Mouse (Mus musculus) left cerebral cortex, postnatal 25 days (tissue): ENCODE measurements around the gene Vsx1. TPM values are rescaled to one million over a fixed set of nuclear protein-coding genes. Genes with fewer than 3 reads are reported as not detected.

ENCODE experiments used
- DNase-seq, 2 experiments: peaks; one replicate each; pipeline ENCODE4 v3.0.0; 2022; ENCODE audit warnings: low spot score in 2 of 2, mixed read lengths in 1 of 2
- intact Hi-C: fragments of 180-260 bp; cut with DNase I; formaldehyde crosslinking; loops from one replicate; pipeline ENCODE4 v1.15.1; 2025
- total RNA-seq, 2 experiments: library from RNA; stranded (reverse); gene quantifications; 2 replicates each; pipeline ENCODE4 v1.2.3; 2021

The Vsx1 gene
- total RNA-seq, 2 experiments from 2014 or later = not detected

DNA sequence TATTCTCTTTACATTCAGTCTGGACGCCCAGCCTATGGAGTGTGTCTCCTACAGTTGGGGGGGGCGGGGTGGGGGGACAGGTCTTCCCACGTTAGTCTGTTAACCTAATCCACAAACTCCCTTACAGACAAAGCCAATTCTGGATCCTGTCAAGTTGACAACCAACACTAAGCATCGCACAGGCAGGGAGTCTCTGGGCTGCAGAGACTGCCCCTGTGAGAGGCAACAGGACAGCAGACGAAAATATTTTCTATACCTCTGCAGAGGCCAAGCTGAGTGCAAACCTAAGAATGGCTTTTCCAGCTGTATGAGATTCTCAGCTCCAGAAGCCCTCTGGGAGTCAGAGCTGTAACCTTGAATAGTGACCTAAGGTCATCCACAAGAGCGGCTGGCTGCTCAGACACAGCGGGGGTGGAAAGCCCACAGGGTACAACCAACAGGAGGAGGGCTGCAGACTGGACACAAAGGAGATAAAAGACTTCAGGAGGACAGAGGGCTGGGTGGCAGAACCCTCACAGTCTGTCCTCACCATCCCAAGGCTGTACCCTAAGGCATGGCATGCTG is 38.6 kb downstream of the Vsx1 start:
- no peak for DNase-seq
- intact Hi-C loops = no loop called here

DNA sequence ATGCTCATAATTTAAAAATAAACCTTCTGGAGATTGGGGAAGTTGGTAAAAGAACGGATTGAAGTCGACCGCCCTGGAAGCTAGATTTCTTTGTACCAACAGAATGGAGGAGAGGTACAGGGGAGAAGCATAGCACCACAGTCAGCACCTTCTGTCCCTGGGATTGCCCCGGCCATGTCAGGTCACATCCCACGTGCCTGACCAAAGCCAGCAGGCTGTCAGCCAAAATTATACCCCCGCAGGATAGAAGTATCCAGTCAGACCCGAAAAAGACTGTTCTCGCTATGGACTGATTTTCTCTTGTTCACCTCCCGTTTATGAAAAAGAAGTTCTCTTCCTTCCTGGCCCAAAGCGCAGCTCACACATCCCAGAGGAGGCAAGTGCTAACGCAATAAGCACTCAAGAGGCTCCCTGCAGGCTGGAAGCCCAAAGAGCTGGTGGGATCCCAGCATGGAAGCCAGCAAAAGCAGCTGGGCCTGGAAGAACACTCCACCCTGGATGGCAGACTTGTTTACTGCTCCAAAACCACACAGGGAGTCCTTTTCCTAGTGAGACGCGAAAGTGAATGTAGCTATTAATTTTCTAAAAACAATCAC is 40.8 kb downstream of the Vsx1 start:
- intact Hi-C loops = no loop called here
- DNase-seq = no peak

- intact Hi-C loops = no loop called here
- DNase-seq = no peak
Measured at GRCm38 (mm10) chr2:150647681-150648299, 41.4 kb downstream of the Vsx1 start.

DNA sequence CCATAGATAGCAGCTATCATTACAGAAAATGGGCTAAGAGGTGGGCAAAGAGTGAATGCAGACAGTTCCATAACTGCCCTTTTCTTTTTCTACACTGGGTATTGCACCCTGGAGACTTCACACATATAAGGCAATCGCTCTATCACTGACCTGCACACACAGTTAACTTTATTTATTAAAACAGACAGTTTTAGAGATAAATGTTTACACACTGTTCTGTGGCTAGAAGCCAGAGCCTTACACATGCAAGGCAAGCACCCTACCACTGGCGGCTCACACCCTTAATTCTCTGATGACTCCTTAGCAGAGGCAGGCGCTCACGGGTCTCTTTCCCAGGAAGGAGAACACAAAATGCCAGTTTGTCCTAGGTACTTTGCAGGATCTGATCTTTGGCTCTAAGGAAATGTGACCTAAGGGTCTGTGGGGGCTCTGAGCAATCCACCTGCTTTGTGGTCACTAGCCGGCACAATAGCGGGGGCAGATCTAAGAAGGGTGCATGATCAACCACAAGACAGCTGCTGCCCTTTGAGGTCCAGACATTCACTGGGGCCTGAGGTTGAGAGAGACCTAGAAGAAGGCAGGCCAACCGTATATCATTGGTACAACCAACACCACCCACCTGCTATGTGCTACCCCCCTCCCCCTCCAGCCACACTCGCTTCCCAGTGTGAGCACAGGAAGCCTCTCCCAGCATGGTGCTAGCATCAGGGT is 42.6 kb downstream of the Vsx1 start:
- intact Hi-C loops = no loop called here
- no peak for DNase-seq

GRCm38 (mm10) chr2:150645225-150645624 is 43.9 kb downstream of the Vsx1 start:
- no peak for DNase-seq
- intact Hi-C loops = no loop called here

GRCm38 (mm10) chr2:150643726-150644415 is 45.3 kb downstream of the Vsx1 start:
- intact Hi-C loops = no loop called here
- DNase-seq = peak; percentile 54 to 84

DNA sequence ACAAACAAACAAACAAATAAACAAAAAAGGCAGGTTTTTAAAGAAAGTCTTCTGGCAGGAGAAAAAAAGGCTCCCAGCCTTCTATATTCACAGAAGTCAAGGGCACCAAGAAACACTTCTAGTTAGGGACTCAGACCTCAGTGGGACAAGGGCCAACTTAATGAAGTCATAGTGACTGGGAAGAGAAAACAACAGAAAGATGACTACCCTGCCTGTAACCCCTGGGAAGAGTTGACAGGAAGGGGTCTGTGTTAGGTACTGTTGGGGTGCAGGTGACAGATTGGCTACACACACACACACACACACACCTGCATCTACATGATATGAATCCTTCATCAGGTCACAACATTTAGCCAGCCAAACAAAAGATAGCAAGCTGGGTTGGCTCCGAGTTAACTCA is 46.0 kb downstream of the Vsx1 start:
- intact Hi-C loops = no loop called here
- DNase-seq = no peak

GRCm38 (mm10) chr2:150638370-150638733 is 50.8 kb downstream of the Vsx1 start:
- DNase-seq = no peak
- intact Hi-C loops = loop anchor here (1.0 kb wide), 1 partner anchor 11 kb away; no protein-coding TSS in a partner anchor

DNA sequence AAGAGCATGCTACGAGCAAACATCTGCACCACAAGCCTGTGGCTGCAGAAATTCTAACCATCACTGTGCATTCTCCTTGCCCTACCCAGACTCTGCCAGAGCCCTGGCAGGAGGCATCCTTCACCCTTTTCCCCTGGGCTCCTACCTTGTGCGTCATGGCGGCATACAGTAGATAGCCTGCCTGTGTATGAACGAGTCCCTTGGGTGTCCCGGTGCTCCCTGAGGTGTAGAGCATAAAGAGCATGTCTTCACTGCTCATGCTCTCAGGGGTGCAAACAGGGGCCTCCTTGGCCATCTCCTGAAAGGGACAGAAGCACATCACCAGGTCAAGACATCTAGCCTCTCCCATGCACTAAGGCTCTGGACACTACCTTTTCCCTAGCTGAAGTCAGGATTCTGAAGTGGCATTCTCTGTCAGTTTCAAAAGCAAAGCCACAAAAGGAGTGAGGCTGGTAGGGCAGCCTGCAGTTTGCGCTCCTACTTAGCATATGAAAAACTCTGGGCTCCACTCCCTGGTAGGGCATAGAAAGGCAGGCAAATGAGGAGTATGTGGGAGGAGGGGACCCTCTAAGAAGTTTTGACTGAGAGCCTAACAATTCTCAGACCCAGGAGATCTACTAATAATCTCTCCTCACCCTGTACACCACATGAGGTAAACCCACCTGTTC is 51.3 kb downstream of the Vsx1 start:
- intact Hi-C loops = loop anchor here (1.0 kb wide), 1 partner anchor 11 kb away; no protein-coding TSS in a partner anchor
- no peak for DNase-seq

DNA sequence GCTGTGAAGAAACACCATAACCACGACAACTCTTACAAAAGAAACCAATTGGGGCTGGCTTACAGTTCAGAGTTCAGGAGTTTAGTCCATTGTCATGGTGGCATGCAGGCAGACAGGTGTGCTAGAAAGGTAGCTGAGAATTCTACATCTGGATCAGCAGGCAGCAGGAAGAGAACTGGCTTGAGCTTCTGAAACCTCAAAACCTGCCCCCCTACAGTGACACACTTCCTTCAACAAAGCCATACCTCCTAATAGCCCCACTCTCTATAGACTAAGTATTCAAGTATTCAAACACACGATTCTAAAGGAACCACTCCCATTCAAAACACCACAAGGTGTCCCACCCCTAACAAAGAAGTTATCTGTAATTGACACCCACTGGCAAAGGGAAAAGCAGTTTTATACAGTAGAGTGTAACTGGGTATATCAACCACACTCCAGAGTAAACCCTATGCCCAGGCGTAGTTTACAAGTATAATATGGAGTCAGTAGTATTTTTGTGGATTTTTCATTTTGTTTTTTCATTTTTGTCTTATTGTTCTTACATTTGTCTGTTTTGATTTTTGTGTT is 53.2 kb downstream of the Vsx1 start:
- intact Hi-C loops = no loop called here
- no peak for DNase-seq

Other genes with a start within 250 kb of the Vsx1 start
- gene Zfp442, start 237.9 kb downstream of the Vsx1 start, total RNA-seq = 1 to 10 TPM; 7.3 to 7.9 TPM
- gene Zfp345, start 204.3 kb downstream of the Vsx1 start, total RNA-seq = under 1 TPM; 0.16 to 0.30 TPM
- not detected for gene Cst7, start 118.9 kb downstream of the Vsx1 start, total RNA-seq
- gene Apmap, start 80.8 kb downstream of the Vsx1 start, total RNA-seq = 10 to 100 TPM; 54.3 to 57.0 TPM
- 10 to 100 TPM; 16.5 to 20.4 TPM for gene Acss1, start 20.9 kb downstream of the Vsx1 start, total RNA-seq
- 10 to 100 TPM; 49.3 to 53.1 TPM for gene Entpd6, start 59.7 kb upstream of the Vsx1 start, total RNA-seq
- gene Pygb, start 97.4 kb upstream of the Vsx1 start, total RNA-seq = 100 to 1,000 TPM; 112 to 116 TPM
- 100 to 1,000 TPM; 300 to 308 TPM for gene Abhd12, start 215.4 kb upstream of the Vsx1 start, total RNA-seq
- gene Gins1, start 216.0 kb upstream of the Vsx1 start, total RNA-seq = 1 to 10 TPM; 1.2 to 1.4 TPM